8 mouse cellular contexts compared by ENCODE assay signal in genomic region chr1:32172506-32173239, GRCm38 (mm10). TPM values are rescaled to one million over a fixed set of nuclear protein-coding genes. Genes with fewer than 3 reads are reported as not detected.
DNase-seq lines count a peak whose midpoint lies in the region; ATAC-seq and TF ChIP-seq lines count a peak whose summit lies in the region.

Gene Khdrbs2, plus strand, starts transcription at chr1:32172714.

- no peaks in the 10 kb centered on the region for H3K36me3 ChIP-seq in heart, embryonic 14.5 days (ENCODE audit: control insufficient read depth, insufficient read depth, low read length)
- H3K36me3 ChIP-seq in kidney, postnatal 0 days (ENCODE audit: insufficient read depth, low read length) = no peaks in the 10 kb centered on the region
- no peaks in the 10 kb centered on the region for H3K36me3 ChIP-seq in limb, embryonic 14.5 days (ENCODE audit: control insufficient read depth, insufficient read depth, low read length)

- TF ChIP-seq POLR2A in embryonic fibroblast, embryonic 13.5 days (IDR thresholded peaks at IDR 0.05; ENCODE audit: low read depth, low read length) = no peak
- TF ChIP-seq POLR2A in limb, embryonic 14.5 days (IDR thresholded peaks at IDR 0.05; ENCODE audit: borderline replicate concordance, extremely low read depth, insufficient read depth, insufficient read length) = no peak

- H3K4me3 ChIP-seq in embryonic fibroblast, embryonic 13.5 days (ENCODE audit: insufficient read depth, low read length) = peak within 1 kb of the TSS; percentile 55
- H3K4me3 ChIP-seq in heart, embryonic 14.5 days (ENCODE audit: control insufficient read depth in 1 of 2, insufficient read depth in 1 of 2, low read depth in 1 of 2, low read length in 2 of 2) = peak within 1 kb of the TSS; percentile 46 to 49
- H3K4me3 ChIP-seq in kidney, postnatal 0 days (replicated peaks; ENCODE audit: low read depth, low read length) = peak within 1 kb of the TSS; percentile 38
- H3K4me3 ChIP-seq in limb, embryonic 14.5 days (replicated peaks; ENCODE audit: low read length) = peak within 1 kb of the TSS; percentile 49

- peak within 1 kb of the TSS; percentile 93 for H3K4me2 ChIP-seq in heart, embryonic 14.5 days (ENCODE audit: low read length)
- peak within 1 kb of the TSS; percentile 86 for H3K4me2 ChIP-seq in kidney, postnatal 0 days (ENCODE audit: low read length)
- peak within 1 kb of the TSS; percentile 88 for H3K4me2 ChIP-seq in limb, embryonic 14.5 days (replicated peaks; ENCODE audit: low read depth, low read length, severe bottlenecking)

- H3K27me3 ChIP-seq in heart, embryonic 14.5 days (ENCODE audit: control insufficient read depth, insufficient read depth, low read length) = peaks cover 13% of the 10 kb centered on the region; the same call in 1 of the 2 replicates
- H3K27me3 ChIP-seq in kidney, postnatal 0 days (ENCODE audit: insufficient read depth, low read length) = no peaks in the 10 kb centered on the region
- peaks cover 3% of the 10 kb centered on the region; the same call in 1 of the 2 replicates for H3K27me3 ChIP-seq in limb, embryonic 14.5 days (ENCODE audit: control insufficient read depth, insufficient read depth, low read length)

- peak within 1 kb of the TSS; percentile 46; the same call in 1 of the 2 replicates for H3K9ac ChIP-seq in heart, embryonic 14.5 days (ENCODE audit: low read length)
- H3K9ac ChIP-seq in kidney, postnatal 0 days (ENCODE audit: low read depth, low read length) = 0 out of 2 replicates have a peak within 1 kb of the TSS, but pooled peaks have one; percentile 27
- peak within 1 kb of the TSS; percentile 43 for H3K9ac ChIP-seq in limb, embryonic 14.5 days (ENCODE audit: low read depth, low read length, severe bottlenecking)

- H3K27ac ChIP-seq in embryonic fibroblast, embryonic 13.5 days (ENCODE audit: insufficient read depth, low read length) = no peak within 1 kb of the TSS
- no peak within 1 kb of the TSS for H3K27ac ChIP-seq in heart, embryonic 14.5 days (replicated peaks in 1 of 2; ENCODE audit: control insufficient read depth in 1 of 2, insufficient read depth in 1 of 2, low read depth in 2 of 2, low read length in 2 of 2)
- no peak within 1 kb of the TSS for H3K27ac ChIP-seq in kidney, postnatal 0 days
- H3K27ac ChIP-seq in limb, embryonic 14.5 days (replicated peaks; ENCODE audit: low read depth, low read length) = no peak within 1 kb of the TSS

- 0 out of 2 replicates have a peak, but pooled peaks cover 3% of the 10 kb centered on the region for H3K4me1 ChIP-seq in embryonic fibroblast, embryonic 13.5 days (ENCODE audit: control insufficient read depth, insufficient read depth, low read length)
- peaks cover 3% of the 10 kb centered on the region in 2 experiments; a peak in 2 of 4 replicates for H3K4me1 ChIP-seq in heart, embryonic 14.5 days (ENCODE audit: control insufficient read depth in 2 of 2, insufficient read depth in 2 of 2, low read length in 2 of 2)
- no peaks in the 10 kb centered on the region for H3K4me1 ChIP-seq in kidney, postnatal 0 days (replicated peaks; ENCODE audit: insufficient read depth, low read length)
- no peaks in the 10 kb centered on the region for H3K4me1 ChIP-seq in limb, embryonic 14.5 days (ENCODE audit: control insufficient read depth, insufficient read depth, low read length)

- WGBS in heart, embryonic 14.5 days = 2% methylated on average over 53 of the region's 53 CpGs
- under 1% methylated on average over 52 of the region's 53 CpGs for WGBS in kidney, postnatal 0 days
- WGBS in limb, embryonic 14.5 days = 1% methylated on average over 37 of the region's 53 CpGs

- DNase-seq in thymus, postnatal 14 days = peak; percentile 4
- DNase-seq in thymus, postnatal 10 days (ENCODE audit: low spot score in 2 of 2) = no peak
- peak; percentile 91 for DNase-seq in kidney, postnatal 0 days (ENCODE audit: low spot score)
- DNase-seq in limb, embryonic 14.5 days (ENCODE audit: low spot score) = peak; percentile 90
- peak; percentile 89 for DNase-seq in neural tube, embryonic 10.5 days (ENCODE audit: extremely low spot score, low spot score)
- peak; percentile 90 for DNase-seq in testis, postnatal 14 days (ENCODE audit: low spot score)

- no peaks in the 10 kb centered on the region for H3K9me3 ChIP-seq in heart, embryonic 14.5 days (ENCODE audit: control insufficient read depth, low read length)
- no peaks in the 10 kb centered on the region for H3K9me3 ChIP-seq in kidney, postnatal 0 days (replicated peaks; ENCODE audit: low read length)
- H3K9me3 ChIP-seq in limb, embryonic 14.5 days (ENCODE audit: control insufficient read depth, low read length) = no peaks in the 10 kb centered on the region

- no peak for TF ChIP-seq CTCF in embryonic fibroblast, embryonic 13.5 days (IDR thresholded peaks at IDR 0.05; ENCODE audit: borderline replicate concordance, insufficient read depth, low read length)
- peak; percentile 4; the same call in 1 of the 2 replicates for TF ChIP-seq CTCF in kidney, postnatal 0 days (IDR thresholded peaks at IDR 0.05; ENCODE audit: low read depth)

- ATAC-seq in heart, embryonic 14.5 days (ENCODE audit: insufficient number of reproducible peaks, insufficient read depth, low FRiP score, low read depth) = peak; percentile 99
- ATAC-seq in kidney, postnatal 0 days (replicated peaks; ENCODE audit: low FRiP score, low read depth) = peak; percentile 100
- ATAC-seq in limb, embryonic 14.5 days (ENCODE audit: low FRiP score, low read depth) = peak; percentile 99

RNA-seq across cellular contexts. Expression of gene Khdrbs2, which starts in this region (rescaled TPM):
- not detected in 2 replicates for polyA plus RNA-seq in embryonic fibroblast, embryonic 13.5 days (2011; ENCODE audit: insufficient read length, low read depth, missing spikeins)
- 1.5 TPM in 2 replicates for polyA plus RNA-seq in heart, embryonic 14.5 days (2014; fragmentation: Nextera tagmentation; extraction: Ambion mirVana)
- polyA plus RNA-seq in kidney, postnatal 0 days (2015; fragmentation: Nextera tagmentation; extraction: Ambion mirVana) = 1.5 and 1.8 TPM in 2 replicates
- polyA plus RNA-seq in limb, embryonic 14.5 days (2012; rRNA removed) = 1.8 and 2.0 TPM in 2 replicates
- 3.2 and 3.5 TPM in 2 replicates for polyA plus RNA-seq in limb, embryonic 14.5 days (2014; fragmentation: Nextera tagmentation; extraction: Ambion mirVana)

Comparison
In these comparisons a context has a peak if more than half of its experiments do, and no peak if none do; other contexts are left out.
1. DNase-seq: peak in thymus, postnatal 14 days (single experiment), kidney, postnatal 0 days (single experiment), limb, embryonic 14.5 days (single experiment), neural tube, embryonic 10.5 days (single experiment) and testis, postnatal 14 days (single experiment); none in thymus, postnatal 10 days (0 of 2).
2. Peak in every context shown above with its lines, with median percentiles within 50 percentile points of each other: H3K4me3 ChIP-seq, ATAC-seq, H3K4me2 ChIP-seq and H3K9ac ChIP-seq.